Mouse (Mus musculus): ENCODE measurements around the gene Trim39. TPM values are rescaled to one million over a fixed set of nuclear protein-coding genes. Genes with fewer than 3 reads are reported as not detected.
A peak's percentile ranks its signal among the peaks of the same experiment; 100 is the strongest.
"Not testable (repeated sequence)": the region's sequence is repeated elsewhere in the genome, so short reads cannot be mapped to it uniquely, and the experiment has no call there.

Trim39 gene
- 28.3 and 29.7 TPM in 2 replicates for polyA plus RNA-seq (2015; fragmentation: Nextera tagmentation; extraction: Ambion mirVana)

- Histone ChIP-seq H3K27me3 (no peaks in the 10 kb centered on the region), H3K4me2 (peak within 1 kb of the TSS; percentile 95), H3K27ac (peak within 1 kb of the TSS; percentile 98), H3K4me1 (replicated peaks) (peaks cover 39% of the 10 kb centered on the region), H3K4me3 (peak within 1 kb of the TSS; percentile 88), H3K9me3 (no peaks in the 10 kb centered on the region), H3K36me3 (peaks cover 40% of the 10 kb centered on the region), H3K9ac (peak within 1 kb of the TSS; percentile 90)
- 2% methylated on average over 43 of the region's 43 CpGs for WGBS
- peak; percentile 87 for ATAC-seq (ENCODE audit: low FRiP score)
Measured at GRCm38 (mm10) chr17:36271586-36272256, at the start of gene Trim39. TSS of gene Trim39 (minus strand) at chr17:36272247.

GRCm38 (mm10) chr17:36315689-36316253 is 43.7 kb upstream of the Trim39 start:
- H3K36me3 ChIP-seq: no peaks in the 10 kb centered on the region
- ATAC-seq (ENCODE audit: low FRiP score): peak; percentile 65
- no peaks in the 10 kb centered on the region for H3K9me3 ChIP-seq
- no peaks in the 10 kb centered on the region for H3K27me3 ChIP-seq
- H3K27ac ChIP-seq: peak overlapping the region; percentile 93
- peak overlapping the region; percentile 49 for H3K4me3 ChIP-seq
- peak overlapping the region; percentile 62 for H3K4me2 ChIP-seq
- H3K4me1 ChIP-seq (replicated peaks): peaks cover 8% of the 10 kb centered on the region; the same call in 1 of the 2 replicates
- WGBS: 24% methylated on average over 5 of the region's 5 CpGs
- peak overlapping the region; percentile 73 for H3K9ac ChIP-seq

- under 1% methylated on average over 19 of the region's 19 CpGs for WGBS
- peak overlapping the region; percentile 93 for H3K27ac ChIP-seq
- H3K36me3 ChIP-seq: no peaks in the 10 kb centered on the region
- H3K27me3 ChIP-seq: no peaks in the 10 kb centered on the region
- peak overlapping the region; percentile 49 for H3K4me3 ChIP-seq
- H3K9ac ChIP-seq: peak overlapping the region; percentile 73
- H3K4me2 ChIP-seq: peak overlapping the region; percentile 62
- peak; percentile 91 for ATAC-seq (ENCODE audit: low FRiP score)
- peaks cover 8% of the 10 kb centered on the region; the same call in 1 of the 2 replicates for H3K4me1 ChIP-seq (replicated peaks)
- no peaks in the 10 kb centered on the region for H3K9me3 ChIP-seq
Measured at GRCm38 (mm10) chr17:36315041-36315688, 43.1 kb upstream of the Trim39 start.

- H3K9ac ChIP-seq: peak overlapping the region; percentile 73
- peak overlapping the region; percentile 93 for H3K27ac ChIP-seq
- peaks cover 8% of the 10 kb centered on the region; the same call in 1 of the 2 replicates for H3K4me1 ChIP-seq (replicated peaks)
- H3K36me3 ChIP-seq: no peaks in the 10 kb centered on the region
- WGBS: under 1% methylated on average over 9 of the region's 9 CpGs
- H3K4me2 ChIP-seq: peak overlapping the region; percentile 62
- peak overlapping the region; percentile 49 for H3K4me3 ChIP-seq
- no peaks in the 10 kb centered on the region for H3K27me3 ChIP-seq
- ATAC-seq (ENCODE audit: low FRiP score): peak; percentile 57
- no peaks in the 10 kb centered on the region for H3K9me3 ChIP-seq
Measured at GRCm38 (mm10) chr17:36314511-36314910, 42.5 kb upstream of the Trim39 start.

GRCm38 (mm10) chr17:36309293-36309692 is 37.2 kb upstream of the Trim39 start:
- H3K4me2 ChIP-seq: 0 out of 2 replicates have a peak overlapping the region, but pooled peaks have one; percentile 27
- 42% methylated on average over 1 of the region's 1 CpGs for WGBS
- peak; percentile 55; the same call in 1 of the 2 replicates for ATAC-seq (ENCODE audit: low FRiP score)

GRCm38 (mm10) chr17:36308855-36309254 is 36.8 kb upstream of the Trim39 start:
- H3K36me3 ChIP-seq; H3K4me1 ChIP-seq (replicated peaks); H3K4me3 ChIP-seq; H3K9ac ChIP-seq; H3K27me3 ChIP-seq; H3K27ac ChIP-seq; H3K9me3 ChIP-seq: not testable (repeated sequence)
- WGBS: 6% methylated on average over 3 of the region's 3 CpGs
- H3K4me2 ChIP-seq: peak overlapping the region; percentile 27; the same call in 1 of the 2 replicates
- peak; percentile 69 for ATAC-seq (ENCODE audit: low FRiP score)

More at GRCm38 (mm10) chr17:36309293-36309692, 37.2 kb upstream of the Trim39 start:
- no peaks in the 10 kb centered on the region for H3K9me3 ChIP-seq
- no peak overlapping the region for H3K9ac ChIP-seq
- H3K4me1 ChIP-seq (replicated peaks): no peaks in the 10 kb centered on the region
- no peak overlapping the region; the same call in 1 of the 2 replicates for H3K27ac ChIP-seq
- H3K27me3 ChIP-seq: no peaks in the 10 kb centered on the region
- no peak overlapping the region for H3K4me3 ChIP-seq
- H3K36me3 ChIP-seq: no peaks in the 10 kb centered on the region

GRCm38 (mm10) chr17:36286390-36286789 is 14.3 kb upstream of the Trim39 start, which contains the start of gene H2-M10.2:
TSS of gene H2-M10.2 (minus strand) at chr17:36286490.
- Histone ChIP-seq H3K36me3 (peaks cover 19% of the 10 kb centered on the region), H3K4me3 (no peak within 1 kb of the TSS), H3K4me1 (replicated peaks) (no peaks in the 10 kb centered on the region), H3K27ac (no peak within 1 kb of the TSS), H3K9ac (no peak within 1 kb of the TSS), H3K4me2 (no peak within 1 kb of the TSS), H3K9me3 (no peaks in the 10 kb centered on the region; the same call in 1 of the 2 replicates), H3K27me3 (no peaks in the 10 kb centered on the region)
- ATAC-seq (ENCODE audit: low FRiP score): no peak
- WGBS: 98% methylated on average over 2 of the region's 2 CpGs

- Histone ChIP-seq H3K27me3 (no peaks in the 10 kb centered on the region), H3K9me3 (no peaks in the 10 kb centered on the region; the same call in 1 of the 2 replicates), H3K27ac (no peak overlapping the region), H3K36me3 (peaks cover 41% of the 10 kb centered on the region), H3K4me2 (no peak overlapping the region), H3K4me3 (no peak overlapping the region), H3K4me1 (replicated peaks) (no peaks in the 10 kb centered on the region), H3K9ac (no peak overlapping the region)
- ATAC-seq (ENCODE audit: low FRiP score): no peak
- 95% methylated on average over 4 of the region's 4 CpGs for WGBS
Measured at GRCm38 (mm10) chr17:36281521-36282245, 9.6 kb upstream of the Trim39 start.

- Histone ChIP-seq H3K4me1 (replicated peaks) (peaks cover 37% of the 10 kb centered on the region), H3K4me2 (no peak overlapping the region), H3K27ac (no peak overlapping the region), H3K36me3 (peaks cover 28% of the 10 kb centered on the region), H3K9me3 (no peaks in the 10 kb centered on the region), H3K4me3 (no peak overlapping the region), H3K27me3 (no peaks in the 10 kb centered on the region), H3K9ac (no peak overlapping the region)
- WGBS: 93% methylated on average over 4 of the region's 4 CpGs
- ATAC-seq (ENCODE audit: low FRiP score): no peak
Measured at GRCm38 (mm10) chr17:36274776-36275175, 2.7 kb upstream of the Trim39 start.

GRCm38 (mm10) chr17:36273796-36274195 is 1.7 kb upstream of the Trim39 start:
- Histone ChIP-seq H3K27ac (no peak overlapping the region), H3K4me2 (0 out of 2 replicates have a peak overlapping the region, but pooled peaks have one; percentile 95), H3K9ac (no peak overlapping the region), H3K36me3 (peaks cover 26% of the 10 kb centered on the region), H3K4me3 (no peak overlapping the region), H3K4me1 (replicated peaks) (peaks cover 39% of the 10 kb centered on the region), H3K27me3 (no peaks in the 10 kb centered on the region), H3K9me3 (no peaks in the 10 kb centered on the region)
- 95% methylated on average over 4 of the region's 4 CpGs for WGBS
- ATAC-seq (ENCODE audit: low FRiP score): no peak

- peak overlapping the region; percentile 88 for H3K4me3 ChIP-seq
- H3K27ac ChIP-seq: no peak overlapping the region
- peak overlapping the region; percentile 95 for H3K4me2 ChIP-seq
- ATAC-seq (ENCODE audit: low FRiP score): no peak
- WGBS: 88% methylated on average over 9 of the region's 9 CpGs
- H3K4me1 ChIP-seq (replicated peaks): peaks cover 39% of the 10 kb centered on the region
- H3K27me3 ChIP-seq: no peaks in the 10 kb centered on the region
- peak overlapping the region; percentile 90 for H3K9ac ChIP-seq
- H3K9me3 ChIP-seq: no peaks in the 10 kb centered on the region
- H3K36me3 ChIP-seq: peaks cover 33% of the 10 kb centered on the region
Measured at GRCm38 (mm10) chr17:36272643-36273366, 758 bp upstream of the Trim39 start.

Data from hindbrain, embryonic 13.5 days (tissue).